Mouse (Mus musculus): Measurements from ENCODE around the gene Ctdnep1. TPM values are rescaled to one million over a fixed set of nuclear protein-coding genes. Genes with fewer than 3 reads are reported as not detected.
"Not testable (repeated sequence)": the region's sequence is repeated elsewhere in the genome, so short reads cannot be mapped to it uniquely, and the experiment has no call there.

The Ctdnep1 gene
- total RNA-seq, 2 experiments from 2014 or later, result 115 TPM

GRCm38 (mm10) chr11:69947337-69948065, 33.5 kb upstream of the Ctdnep1 start:
- DNase-seq (ENCODE audit: low spot score in 2 of 2), result no peak
- intact Hi-C loops (cut with DNase I), result loop anchor here (2.0 kb wide), 1 partner anchor 13 kb away; the partner anchor contains the start of gene Ybx2

- intact Hi-C loops (cut with DNase I), result loop anchor here (2.0 kb wide), 1 partner anchor 13 kb away; the partner anchor contains the start of gene Ybx2
- DNase-seq (ENCODE audit: low spot score in 2 of 2), result peak; percentile 70 to 73
Measured at GRCm38 (mm10) chr11:69948066-69948762, 32.7 kb upstream of the Ctdnep1 start, which contains the start of gene Slc2a4. TSS of gene Slc2a4 (minus strand) at chr11:69948188.

GRCm38 (mm10) chr11:69948763-69949150, 32.2 kb upstream of the Ctdnep1 start:
- intact Hi-C loops (cut with DNase I), result loop anchor here (2.0 kb wide), 1 partner anchor 14 kb away; the partner anchor contains the start of gene Ybx2
- DNase-seq (ENCODE audit: low spot score in 2 of 2), result peak; percentile 76 to 91

GRCm38 (mm10) chr11:69950807-69951459, 30.0 kb upstream of the Ctdnep1 start:
- intact Hi-C loops (cut with DNase I), result no loop called here
- no peak for DNase-seq (ENCODE audit: low spot score in 2 of 2)

GRCm38 (mm10) chr11:69952274-69952673, 28.7 kb upstream of the Ctdnep1 start:
- DNase-seq (ENCODE audit: low spot score in 2 of 2), result no peak
- intact Hi-C loops (cut with DNase I), result no loop called here

- intact Hi-C loops (cut with DNase I), result no loop called here
- DNase-seq (ENCODE audit: low spot score in 2 of 2), result no peak
Measured at GRCm38 (mm10) chr11:69953267-69953915, 27.6 kb upstream of the Ctdnep1 start.

GRCm38 (mm10) chr11:69955618-69956017, 25.3 kb upstream of the Ctdnep1 start:
- DNase-seq (ENCODE audit: low spot score in 2 of 2); intact Hi-C loops (cut with DNase I): not testable (repeated sequence)

GRCm38 (mm10) chr11:69956218-69956617, 24.7 kb upstream of the Ctdnep1 start:
- DNase-seq (ENCODE audit: low spot score in 2 of 2), result no peak
- intact Hi-C loops (cut with DNase I), result no loop called here

- DNase-seq (ENCODE audit: low spot score in 2 of 2), result no peak
- intact Hi-C loops (cut with DNase I), result no loop called here
Measured at GRCm38 (mm10) chr11:69960616-69961015, 20.3 kb upstream of the Ctdnep1 start.

GRCm38 (mm10) chr11:69961841-69962240, 19.1 kb upstream of the Ctdnep1 start:
- DNase-seq (ENCODE audit: low spot score in 2 of 2), result no peak
- intact Hi-C loops (cut with DNase I), result no loop called here

GRCm38 (mm10) chr11:69964650-69965270, 16.2 kb upstream of the Ctdnep1 start, which contains the start of gene Cldn7:
TSS of gene Cldn7 (plus strand) at chr11:69964779.
- intact Hi-C loops (cut with DNase I), result no loop called here
- no peak for DNase-seq (ENCODE audit: low spot score in 2 of 2)

GRCm38 (mm10) chr11:69965271-69966005, 15.5 kb upstream of the Ctdnep1 start:
- no peak for DNase-seq (ENCODE audit: low spot score in 2 of 2)
- intact Hi-C loops (cut with DNase I), result no loop called here

- intact Hi-C loops (cut with DNase I), result no loop called here
- DNase-seq (ENCODE audit: low spot score in 2 of 2), result no peak
Measured at GRCm38 (mm10) chr11:69966006-69966859, 14.7 kb upstream of the Ctdnep1 start.

GRCm38 (mm10) chr11:69966860-69967517, 14.0 kb upstream of the Ctdnep1 start:
- intact Hi-C loops (cut with DNase I), result no loop called here
- no peak for DNase-seq (ENCODE audit: low spot score in 2 of 2)

GRCm38 (mm10) chr11:69968793-69969192, 12.2 kb upstream of the Ctdnep1 start:
- DNase-seq (ENCODE audit: low spot score in 2 of 2), result no peak
- intact Hi-C loops (cut with DNase I), result no loop called here

- no peak for DNase-seq (ENCODE audit: low spot score in 2 of 2)
- intact Hi-C loops (cut with DNase I), result no loop called here
Measured at GRCm38 (mm10) chr11:69970222-69970621, 10.7 kb upstream of the Ctdnep1 start.

- DNase-seq (ENCODE audit: low spot score in 2 of 2), result no peak
- intact Hi-C loops (cut with DNase I), result no loop called here
Measured at GRCm38 (mm10) chr11:69970775-69971174, 10.2 kb upstream of the Ctdnep1 start.
